Mouse (Mus musculus) cerebellum, adult 18-20 months (tissue): Measurements from ENCODE around the gene Mpig6b.

Experiments
- DNase-seq, 2 experiments: peaks; one replicate each; pipeline ENCODE4 v3.0.0; 2021

The Mpig6b gene

GRCm38 (mm10) chr17:35016791-35017705 lies 48.9 kb downstream of the Mpig6b start:
- no peak for DNase-seq

DNA sequence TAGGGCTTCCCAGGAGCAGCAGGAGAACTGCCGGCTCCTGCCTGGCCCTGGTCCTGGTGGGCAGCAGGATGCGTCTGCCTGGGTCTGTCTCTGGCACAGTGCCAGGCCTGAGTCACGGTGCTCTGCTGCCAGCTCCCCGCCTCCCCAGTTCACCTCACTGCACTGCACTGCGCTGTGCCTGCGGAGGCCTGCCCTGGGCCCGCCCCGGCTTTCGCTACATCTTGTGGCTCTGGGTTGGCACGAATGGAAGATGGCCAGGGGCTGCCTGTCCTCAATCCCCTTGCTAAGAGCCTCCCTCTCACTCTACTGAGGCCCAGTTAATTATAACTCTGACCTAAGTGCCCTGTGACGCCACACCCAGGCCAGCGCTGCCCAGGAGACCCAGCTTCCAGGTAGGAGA lies 49.6 kb downstream of the Mpig6b start, which contains the start of gene Vwa7:
Gene Vwa7 (plus strand): TSS at position 204 of the 400 bp plus-strand sequence.
- peak; percentile 77 to 84 for DNase-seq

DNA sequence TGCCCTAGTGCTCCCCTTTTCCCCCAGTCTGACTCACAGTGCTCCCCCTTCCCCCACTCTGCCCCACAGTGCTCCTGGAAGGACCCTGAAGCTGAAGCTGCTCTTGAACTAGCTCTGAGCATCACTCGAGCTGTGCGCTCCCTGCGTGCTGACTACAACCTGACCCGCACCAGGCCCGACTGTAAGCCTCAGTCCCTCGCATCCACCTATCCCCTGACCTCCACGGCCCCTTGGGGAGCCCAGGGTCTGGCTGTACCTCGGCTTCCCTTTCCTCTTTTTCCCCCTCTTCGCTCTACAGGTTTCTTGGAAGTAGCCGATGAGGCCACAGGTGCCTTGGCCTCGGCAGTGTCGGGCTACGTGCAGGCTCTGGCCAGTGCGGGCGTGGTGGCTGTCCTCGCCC lies 50.7 kb downstream of the Mpig6b start:
- DNase-seq, result peak in 1 of 2 experiments; percentile 14

DNA sequence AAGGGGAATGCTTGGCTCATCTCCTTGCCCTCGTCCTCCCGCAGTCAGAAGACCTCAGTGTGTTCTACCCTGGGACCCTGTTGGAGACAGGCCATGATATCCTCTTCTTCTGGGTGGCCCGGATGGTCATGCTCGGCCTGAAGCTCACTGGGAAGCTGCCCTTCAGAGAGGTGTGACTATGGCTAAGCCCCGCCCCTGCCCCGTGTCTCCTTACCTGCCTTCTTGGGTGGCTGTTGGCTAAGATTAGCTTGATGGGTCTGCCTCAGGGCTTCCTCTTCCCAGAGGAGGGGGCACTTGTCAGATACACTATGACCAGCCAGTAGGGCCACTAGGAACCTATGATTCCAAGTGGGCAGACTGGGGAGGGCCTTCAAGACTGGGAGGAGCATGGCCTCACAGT lies 52.8 kb downstream of the Mpig6b start:
- DNase-seq, result peak in 1 of 2 experiments; percentile 11
